Mouse (Mus musculus): ENCODE measurements around the gene Kcnj1. TPM values are rescaled to one million over a fixed set of nuclear protein-coding genes. Genes with fewer than 3 reads are reported as not detected.

Gene Kcnj1
- polyA plus RNA-seq, 1 experiment, result not detected

GRCm38 (mm10) chr9:32400212-32400611 lies 27.9 kb downstream of the Kcnj1 start:
- no peaks in the 10 kb centered on the region for H3K4me1 ChIP-seq (ENCODE audit: control insufficient read depth, insufficient read depth, low read length)
- no peak overlapping the region for H3K4me3 ChIP-seq (replicated peaks; ENCODE audit: insufficient read depth, low read depth, low read length)
- no peaks in the 10 kb centered on the region; the same call in 1 of the 2 replicates for H3K27me3 ChIP-seq (ENCODE audit: control insufficient read depth, insufficient read depth, low read length)
- TF ChIP-seq POLR2A (IDR thresholded peaks at IDR 0.05; ENCODE audit: borderline replicate concordance, insufficient read depth, low read length), result no peak
- TF ChIP-seq CTCF (IDR thresholded peaks at IDR 0.05; ENCODE audit: borderline replicate concordance, insufficient read depth, low read depth, low read length), result no peak
- no peak overlapping the region for H3K27ac ChIP-seq (ENCODE audit: insufficient read depth, low read length)
- DNase-seq, result no peak
- 92% methylated on average over 2 of the region's 2 CpGs for WGBS

DNA sequence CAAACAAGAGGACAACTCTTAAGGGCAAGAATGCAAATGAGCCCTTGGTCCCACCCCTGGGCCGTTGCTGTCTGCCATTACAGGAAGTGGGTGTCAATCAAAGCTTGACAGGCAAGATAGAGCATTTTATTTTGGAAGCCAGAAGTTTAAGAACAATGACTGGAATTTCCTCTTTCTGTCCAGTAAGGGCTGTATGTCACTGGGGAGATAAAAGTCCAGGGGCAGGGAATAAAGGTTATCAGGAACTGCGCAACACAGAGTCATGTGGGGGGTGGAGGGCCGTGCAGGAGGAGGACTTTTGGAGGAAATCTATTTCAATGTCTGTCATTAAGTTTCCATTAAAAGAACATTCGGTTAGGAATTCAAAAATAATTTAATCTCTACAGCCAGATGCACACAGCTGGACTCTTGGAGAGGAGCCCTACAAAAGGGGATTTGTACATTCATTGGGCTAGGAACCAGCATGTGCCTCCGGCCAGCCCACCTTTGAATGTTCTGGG lies 28.4 kb downstream of the Kcnj1 start:
- no peak overlapping the region for H3K27ac ChIP-seq (ENCODE audit: insufficient read depth, low read length)
- 66% methylated on average over 5 of the region's 5 CpGs for WGBS
- TF ChIP-seq CTCF (IDR thresholded peaks at IDR 0.05; ENCODE audit: borderline replicate concordance, insufficient read depth, low read depth, low read length) (no peak), POLR2A (IDR thresholded peaks at IDR 0.05; ENCODE audit: borderline replicate concordance, insufficient read depth, low read length) (no peak)
- H3K27me3 ChIP-seq (ENCODE audit: control insufficient read depth, insufficient read depth, low read length), result no peaks in the 10 kb centered on the region; the same call in 1 of the 2 replicates
- H3K4me1 ChIP-seq (ENCODE audit: control insufficient read depth, insufficient read depth, low read length), result no peaks in the 10 kb centered on the region
- no peak overlapping the region for H3K4me3 ChIP-seq (replicated peaks; ENCODE audit: insufficient read depth, low read depth, low read length)
- DNase-seq, result no peak

GRCm38 (mm10) chr9:32405191-32405925 lies 33.1 kb downstream of the Kcnj1 start:
- Histone ChIP-seq H3K27ac (ENCODE audit: insufficient read depth, low read length) (no peak overlapping the region), H3K27me3 (ENCODE audit: control insufficient read depth, insufficient read depth, low read length) (no peaks in the 10 kb centered on the region; the same call in 1 of the 2 replicates), H3K4me3 (replicated peaks; ENCODE audit: insufficient read depth, low read depth, low read length) (no peak overlapping the region), H3K4me1 (ENCODE audit: control insufficient read depth, insufficient read depth, low read length) (no peaks in the 10 kb centered on the region)
- 40% methylated on average over 11 of the region's 11 CpGs for whole genome bisulfite sequencing
- DNase-seq, result peak; percentile 43 to 45
- TF ChIP-seq CTCF (IDR thresholded peaks at IDR 0.05; ENCODE audit: borderline replicate concordance, insufficient read depth, low read depth, low read length) (peak; percentile 70), POLR2A (IDR thresholded peaks at IDR 0.05; ENCODE audit: borderline replicate concordance, insufficient read depth, low read length) (no peak)

DNA sequence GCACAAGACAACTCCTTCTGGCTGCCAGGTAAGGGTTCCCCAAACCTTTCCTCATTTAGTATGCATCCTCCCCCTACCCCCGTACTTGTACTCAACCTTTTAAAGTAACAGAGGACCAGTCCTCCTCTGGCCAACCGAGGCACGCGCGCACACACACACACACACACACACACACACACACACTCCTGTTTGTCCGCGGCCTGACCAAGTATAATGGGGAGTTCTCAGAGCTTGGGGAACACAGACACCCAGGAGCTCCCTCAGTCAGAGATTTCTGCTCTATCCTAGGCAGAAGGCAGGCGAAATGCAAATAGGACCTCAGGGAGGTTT lies 36.4 kb downstream of the Kcnj1 start:
- no peak for DNase-seq
- Histone ChIP-seq H3K4me1 (ENCODE audit: control insufficient read depth, insufficient read depth, low read length) (no peaks in the 10 kb centered on the region), H3K27me3 (ENCODE audit: control insufficient read depth, insufficient read depth, low read length) (no peaks in the 10 kb centered on the region; the same call in 1 of the 2 replicates), H3K4me3 (replicated peaks; ENCODE audit: insufficient read depth, low read depth, low read length) (no peak overlapping the region), H3K27ac (ENCODE audit: insufficient read depth, low read length) (no peak overlapping the region)
- TF ChIP-seq POLR2A (IDR thresholded peaks at IDR 0.05; ENCODE audit: borderline replicate concordance, insufficient read depth, low read length) (no peak), CTCF (IDR thresholded peaks at IDR 0.05; ENCODE audit: borderline replicate concordance, insufficient read depth, low read depth, low read length) (no peak)
- WGBS, result 17% methylated on average over 8 of the region's 8 CpGs

DNA sequence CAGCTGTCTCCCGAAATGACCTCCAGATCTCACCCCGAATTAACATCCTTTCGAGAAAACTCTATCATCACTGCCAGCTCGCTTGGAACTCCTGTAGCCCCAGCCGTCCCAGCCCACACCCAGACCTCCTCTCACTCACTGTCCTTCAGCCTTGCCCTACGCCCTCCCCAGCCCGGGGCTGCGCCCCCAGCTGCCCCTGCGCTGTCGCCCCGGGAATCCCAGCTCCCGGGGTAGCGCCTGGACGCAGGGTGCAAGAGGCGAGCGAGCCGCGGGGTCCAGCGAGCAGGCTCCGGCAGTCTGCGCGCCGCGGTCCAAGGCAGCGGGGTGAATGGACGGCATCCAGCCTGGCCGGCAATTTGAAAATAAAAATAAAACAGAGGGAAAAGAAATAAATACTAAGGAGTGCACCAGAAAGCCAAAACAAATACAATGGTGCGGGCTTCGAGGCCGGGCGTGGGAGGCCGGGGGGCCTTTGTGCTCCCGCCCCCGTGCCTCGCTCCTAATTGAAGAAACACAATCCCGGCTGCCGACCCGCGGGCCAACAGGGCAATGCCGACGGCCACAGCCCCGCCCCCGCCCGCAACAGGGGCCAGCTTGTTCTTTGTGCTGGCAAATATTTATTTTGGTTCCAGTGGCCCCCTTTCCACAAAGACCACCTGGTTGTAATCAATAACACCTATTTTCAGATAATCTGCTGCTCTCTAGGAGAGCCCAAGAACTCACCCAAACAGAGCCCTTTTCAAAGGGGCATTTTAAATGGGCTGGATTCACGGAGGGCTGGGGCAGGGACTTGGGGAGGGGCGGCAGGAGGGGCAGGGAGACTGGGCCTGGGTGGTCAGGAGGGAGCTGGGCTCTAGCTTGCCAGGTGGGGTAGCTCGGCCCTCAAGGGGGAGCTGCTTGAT lies 37.0 kb downstream of the Kcnj1 start:
- H3K4me1 ChIP-seq (ENCODE audit: control insufficient read depth, insufficient read depth, low read length), result no peaks in the 10 kb centered on the region
- no peak overlapping the region for H3K27ac ChIP-seq (ENCODE audit: insufficient read depth, low read length)
- WGBS, result 6% methylated on average over 47 of the region's 47 CpGs
- TF ChIP-seq CTCF (IDR thresholded peaks at IDR 0.05; ENCODE audit: borderline replicate concordance, insufficient read depth, low read depth, low read length) (no peak), POLR2A (IDR thresholded peaks at IDR 0.05; ENCODE audit: borderline replicate concordance, insufficient read depth, low read length) (no peak)
- peak in 1 of 2 experiments; percentile 9 for DNase-seq
- H3K27me3 ChIP-seq (ENCODE audit: control insufficient read depth, insufficient read depth, low read length), result no peaks in the 10 kb centered on the region; the same call in 1 of the 2 replicates
- H3K4me3 ChIP-seq (replicated peaks; ENCODE audit: insufficient read depth, low read depth, low read length), result no peak overlapping the region

- 80% methylated on average over 5 of the region's 5 CpGs for WGBS
- Histone ChIP-seq H3K27ac (ENCODE audit: insufficient read depth, low read length) (no peak overlapping the region), H3K27me3 (ENCODE audit: control insufficient read depth, insufficient read depth, low read length) (no peaks in the 10 kb centered on the region; the same call in 1 of the 2 replicates), H3K4me1 (ENCODE audit: control insufficient read depth, insufficient read depth, low read length) (no peaks in the 10 kb centered on the region), H3K4me3 (replicated peaks; ENCODE audit: insufficient read depth, low read depth, low read length) (no peak overlapping the region)
- TF ChIP-seq CTCF (IDR thresholded peaks at IDR 0.05; ENCODE audit: borderline replicate concordance, insufficient read depth, low read depth, low read length) (no peak), POLR2A (IDR thresholded peaks at IDR 0.05; ENCODE audit: borderline replicate concordance, insufficient read depth, low read length) (no peak)
- DNase-seq, result no peak
Measured at GRCm38 (mm10) chr9:32410671-32411070, 38.4 kb downstream of the Kcnj1 start.

- Histone ChIP-seq H3K4me3 (replicated peaks; ENCODE audit: insufficient read depth, low read depth, low read length) (no peak overlapping the region), H3K4me1 (ENCODE audit: control insufficient read depth, insufficient read depth, low read length) (no peaks in the 10 kb centered on the region), H3K27me3 (ENCODE audit: control insufficient read depth, insufficient read depth, low read length) (no peaks in the 10 kb centered on the region; the same call in 1 of the 2 replicates), H3K27ac (ENCODE audit: insufficient read depth, low read length) (no peak overlapping the region)
- 95% methylated on average over 5 of the region's 5 CpGs for WGBS
- TF ChIP-seq POLR2A (IDR thresholded peaks at IDR 0.05; ENCODE audit: borderline replicate concordance, insufficient read depth, low read length) (no peak), CTCF (IDR thresholded peaks at IDR 0.05; ENCODE audit: borderline replicate concordance, insufficient read depth, low read depth, low read length) (no peak)
- no peak for DNase-seq
Measured at GRCm38 (mm10) chr9:32411507-32411906, 39.2 kb downstream of the Kcnj1 start.

All from cerebellum, adult 2 months (tissue).